ENCODE assay signal across 9 mouse cellular contexts in genomic region chr4:34049571-34050255, GRCm38 (mm10). TPM values are rescaled to one million over a fixed set of nuclear protein-coding genes. Genes with fewer than 3 reads are reported as not detected.
DNase-seq lines count a peak whose midpoint lies in the region; ATAC-seq and TF ChIP-seq lines count a peak whose summit lies in the region.
"Had no signal": no experiment of that assay in that cellular context is flagged by ENCODE, and none has a peak within 500 bp of the region (broad histone marks: within the 10 kb centered on the region; RNA-seq: fewer than 3 reads in every experiment).

Gene Spaca1, minus strand, starts transcription at chr4:34050191.

- peaks cover 7% of the 10 kb centered on the region for H3K4me1 ChIP-seq in heart, embryonic 10.5 days
- no peaks in the 10 kb centered on the region for H3K4me1 ChIP-seq in forebrain, embryonic 11.5 days (replicated peaks; ENCODE audit: control insufficient read depth, insufficient read depth, low read length)
- H3K4me1 ChIP-seq in kidney, postnatal 0 days (replicated peaks; ENCODE audit: insufficient read depth, low read length), result no peaks in the 10 kb centered on the region
- no peaks in the 10 kb centered on the region for H3K4me1 ChIP-seq in midbrain, postnatal 0 days (ENCODE audit: insufficient read depth, low read length)

- DNase-seq in heart, embryonic 10.5 days (ENCODE audit: low spot score), result no peak
- no peak for DNase-seq in heart, adult 18-20 months
- peak; percentile 53 for DNase-seq in forebrain, embryonic 11.5 days (ENCODE audit: low spot score)
- DNase-seq in kidney, postnatal 0 days (ENCODE audit: low spot score), result peak; percentile 17
- DNase-seq in midbrain, postnatal 0 days (ENCODE audit: low spot score), result peak; percentile 2
- DNase-seq in layer of hippocampus, adult 9-10 months (ENCODE audit: low spot score), result no peak
- no peak for DNase-seq in ovary, postnatal 14 days (ENCODE audit: low spot score)

- no peak for TF ChIP-seq CTCF in kidney, postnatal 0 days (IDR thresholded peaks at IDR 0.05; ENCODE audit: low read depth)
- TF ChIP-seq CTCF in midbrain, postnatal 0 days (IDR thresholded peaks at IDR 0.05), result no peak

- ATAC-seq in activated CD4-positive, CD25-positive, alpha-beta regulatory T cell, adult 4 months, result peak; percentile 54
- ATAC-seq in forebrain, embryonic 11.5 days (replicated peaks; ENCODE audit: low FRiP score), result peak; percentile 55; the same call in 1 of the 2 replicates
- peak; percentile 46; the same call in 1 of the 2 replicates for ATAC-seq in kidney, postnatal 0 days (replicated peaks; ENCODE audit: low FRiP score, low read depth)
- ATAC-seq in midbrain, postnatal 0 days (ENCODE audit: low FRiP score), result no peak

- H3K27me3 ChIP-seq in heart, embryonic 10.5 days (ENCODE audit: insufficient read depth, poor library complexity, severe bottlenecking), result no peaks in the 10 kb centered on the region
- H3K27me3 ChIP-seq in forebrain, embryonic 11.5 days (ENCODE audit: control insufficient read depth, insufficient read depth, low read length), result no peaks in the 10 kb centered on the region
- no peaks in the 10 kb centered on the region for H3K27me3 ChIP-seq in kidney, postnatal 0 days (ENCODE audit: insufficient read depth, low read length)
- H3K27me3 ChIP-seq in midbrain, postnatal 0 days (ENCODE audit: insufficient read depth, low read length), result no peaks in the 10 kb centered on the region
- H3K27me3 ChIP-seq: CH12.LX had no signal

- peak within 1 kb of the TSS; percentile 45; the same call in 1 of the 2 replicates for H3K9ac ChIP-seq in forebrain, embryonic 11.5 days (ENCODE audit: low read length)
- H3K9ac ChIP-seq in kidney, postnatal 0 days (ENCODE audit: low read depth, low read length), result peak within 1 kb of the TSS; percentile 40; the same call in 1 of the 2 replicates
- H3K9ac ChIP-seq in midbrain, postnatal 0 days (replicated peaks; ENCODE audit: low read length, poor library complexity, severe bottlenecking), result peak within 1 kb of the TSS; percentile 26; the same call in 1 of the 2 replicates

- peak within 1 kb of the TSS; percentile 67 for H3K27ac ChIP-seq in heart, embryonic 10.5 days
- H3K27ac ChIP-seq in forebrain, embryonic 11.5 days (ENCODE audit: low read depth, low read length), result no peak within 1 kb of the TSS
- no peak within 1 kb of the TSS for H3K27ac ChIP-seq in kidney, postnatal 0 days
- no peak within 1 kb of the TSS for H3K27ac ChIP-seq in midbrain, postnatal 0 days (ENCODE audit: low read depth, low read length)

- no peaks in the 10 kb centered on the region for H3K9me3 ChIP-seq in heart, embryonic 10.5 days
- H3K9me3 ChIP-seq in forebrain, embryonic 11.5 days (ENCODE audit: control insufficient read depth, low read length), result no peaks in the 10 kb centered on the region
- no peaks in the 10 kb centered on the region for H3K9me3 ChIP-seq in kidney, postnatal 0 days (replicated peaks; ENCODE audit: low read length)
- no peaks in the 10 kb centered on the region for H3K9me3 ChIP-seq in midbrain, postnatal 0 days (ENCODE audit: low read length)

- WGBS in heart, embryonic 10.5 days, result 39% methylated on average over 46 of the region's 46 CpGs
- 46% methylated on average over 45 of the region's 46 CpGs for WGBS in forebrain, embryonic 11.5 days
- 55% methylated on average over 46 of the region's 46 CpGs for WGBS in kidney, postnatal 0 days
- 41% methylated on average over 46 of the region's 46 CpGs for WGBS in midbrain, postnatal 0 days

- H3K36me3 ChIP-seq in heart, embryonic 10.5 days, result no peaks in the 10 kb centered on the region
- no peaks in the 10 kb centered on the region for H3K36me3 ChIP-seq in forebrain, embryonic 11.5 days (ENCODE audit: control insufficient read depth, insufficient read depth, low read length)
- H3K36me3 ChIP-seq in kidney, postnatal 0 days (ENCODE audit: insufficient read depth, low read length), result no peaks in the 10 kb centered on the region
- H3K36me3 ChIP-seq in midbrain, postnatal 0 days (ENCODE audit: insufficient read depth, low read length), result no peaks in the 10 kb centered on the region

- peak within 1 kb of the TSS; percentile 45; the same call in 1 of the 2 replicates for H3K4me2 ChIP-seq in forebrain, embryonic 11.5 days (ENCODE audit: low read depth, low read length, severe bottlenecking)
- peak within 1 kb of the TSS; percentile 51 for H3K4me2 ChIP-seq in kidney, postnatal 0 days (ENCODE audit: low read length)
- H3K4me2 ChIP-seq in midbrain, postnatal 0 days (ENCODE audit: low read depth, low read length, poor library complexity, severe bottlenecking), result peak within 1 kb of the TSS; percentile 42

- peak within 1 kb of the TSS; percentile 50 for H3K4me3 ChIP-seq in heart, embryonic 10.5 days
- peak within 1 kb of the TSS; percentile 10 for H3K4me3 ChIP-seq in forebrain, embryonic 11.5 days (ENCODE audit: low read depth, low read length)
- H3K4me3 ChIP-seq in kidney, postnatal 0 days (replicated peaks; ENCODE audit: low read depth, low read length), result no peak within 1 kb of the TSS
- peak within 1 kb of the TSS; percentile 20; the same call in 1 of the 2 replicates for H3K4me3 ChIP-seq in midbrain, postnatal 0 days (ENCODE audit: low read depth, low read length)

RNA-seq across cellular contexts. Expression of gene Spaca1, which starts in this region (rescaled TPM):
- polyA plus RNA-seq in heart, embryonic 10.5 days (2016; fragmentation: Nextera tagmentation; extraction: Ambion mirVana), result 2.3 and 2.5 TPM in 2 replicates
- not detected for total RNA-seq in heart, adult 18-20 months (2021)
- 1 to 10 TPM; 1.2 to 2.8 TPM for polyA plus RNA-seq in activated CD4-positive, CD25-positive, alpha-beta regulatory T cell, adult 4 months (2017; shearing (Covaris generic))
- polyA plus RNA-seq in forebrain, embryonic 11.5 days (2014; fragmentation: Nextera tagmentation; extraction: Ambion mirVana), result 1.1 and 1.3 TPM in 2 replicates
- polyA plus RNA-seq in kidney, postnatal 0 days (2015; fragmentation: Nextera tagmentation; extraction: Ambion mirVana), result 2.5 and 4.4 TPM in 2 replicates
- total RNA-seq in midbrain, postnatal 0 days (2014; rRNA removed), result 0.61 TPM in 1 of 2 replicates, not detected in the other
- polyA plus RNA-seq in midbrain, postnatal 0 days (2015; fragmentation: Nextera tagmentation; extraction: Ambion mirVana), result 0.80 and 1.1 TPM in 2 replicates
- total RNA-seq: CH12.LX had no signal

Comparison
In these comparisons a context has a peak if more than half of its experiments do, and no peak if none do; other contexts are left out.
1. DNase-seq: peak in forebrain, embryonic 11.5 days (single experiment), kidney, postnatal 0 days (single experiment) and midbrain, postnatal 0 days (single experiment); none in heart, embryonic 10.5 days (single experiment), heart, adult 18-20 months (0 of 2), layer of hippocampus, adult 9-10 months (single experiment) and ovary, postnatal 14 days (single experiment).
2. Peak in every context shown above with its lines, with median percentiles within 50 percentile points of each other: H3K4me2 ChIP-seq and H3K9ac ChIP-seq.